Mouse (Mus musculus) embryonic facial prominence, embryonic 12.5 days (tissue): ENCODE measurements around the gene Pxk. TPM values are rescaled to one million over a fixed set of nuclear protein-coding genes. Genes with fewer than 3 reads are reported as not detected.
A peak's percentile ranks its signal among the peaks of the same experiment; 100 is the strongest.

ENCODE experiments used
- ATAC-seq: fragments of 200-750 bp; cut with Nextera tagmentation; 2 replicates; pipeline ENCODE4 v1.8.0; 2017; ENCODE audit not compliant: insufficient number of reproducible peaks, insufficient read depth, low FRiP score, low TSS enrichment
- H3K27ac ChIP-seq: fragments of 300-500 bp; sonication (generic); 2 replicates; pipeline ENCODE4 v1.5.1; 2016; ENCODE audit warnings: mild to moderate bottlenecking
- H3K27me3 ChIP-seq: fragments of 300-500 bp; sonication (generic); 2 replicates; pipeline ENCODE4 v1.6.1; 2016; ENCODE audit warnings: mild to moderate bottlenecking, moderate library complexity
- H3K36me3 ChIP-seq: fragments of 300-500 bp; sonication (generic); 2 replicates; pipeline ENCODE4 v1.6.1; 2016; ENCODE audit warnings: mild to moderate bottlenecking
- H3K4me1 ChIP-seq: fragments of 300-500 bp; sonication (generic); 2 replicates; pipeline ENCODE4 v1.6.1; 2016
- H3K4me2 ChIP-seq: fragments of 300-500 bp; sonication (generic); replicated peaks from 2 replicates; pipeline ENCODE4 v1.6.1; 2016; ENCODE audit warnings: mild to moderate bottlenecking, moderate library complexity
- H3K4me3 ChIP-seq: fragments of 300-500 bp; sonication (generic); 2 replicates; pipeline ENCODE4 v1.5.1; 2016; ENCODE audit warnings: mild to moderate bottlenecking
- H3K9ac ChIP-seq: fragments of 300-500 bp; sonication (generic); 2 replicates; pipeline ENCODE4 v1.6.1; 2016; ENCODE audit warnings: mild to moderate bottlenecking, moderate library complexity
- H3K9me3 ChIP-seq: fragments of 300-500 bp; sonication (generic); 2 replicates; pipeline ENCODE4 v1.6.1; 2016; ENCODE audit warnings: mild to moderate bottlenecking, moderate library complexity
- WGBS: fragments of 180-500 bp; shearing (Covaris S2); methylation state at CpG from one replicate; pipeline ENCODE4 v1.1.7; 2016; 5-methylcytosine and 5-hydroxymethylcytosine counted together
- polyA plus RNA-seq: library from polyadenylated mRNA; unstranded; fragments of >200 nt; fragmentation: Nextera tagmentation; extraction: Ambion mirVana; gene quantifications from 2 replicates; pipeline ENCODE4 v1.2.1, GENCODE M21; 2016

Gene Pxk
- polyA plus RNA-seq, 1 experiment from 2014 or later: 30.0 TPM

DNA sequence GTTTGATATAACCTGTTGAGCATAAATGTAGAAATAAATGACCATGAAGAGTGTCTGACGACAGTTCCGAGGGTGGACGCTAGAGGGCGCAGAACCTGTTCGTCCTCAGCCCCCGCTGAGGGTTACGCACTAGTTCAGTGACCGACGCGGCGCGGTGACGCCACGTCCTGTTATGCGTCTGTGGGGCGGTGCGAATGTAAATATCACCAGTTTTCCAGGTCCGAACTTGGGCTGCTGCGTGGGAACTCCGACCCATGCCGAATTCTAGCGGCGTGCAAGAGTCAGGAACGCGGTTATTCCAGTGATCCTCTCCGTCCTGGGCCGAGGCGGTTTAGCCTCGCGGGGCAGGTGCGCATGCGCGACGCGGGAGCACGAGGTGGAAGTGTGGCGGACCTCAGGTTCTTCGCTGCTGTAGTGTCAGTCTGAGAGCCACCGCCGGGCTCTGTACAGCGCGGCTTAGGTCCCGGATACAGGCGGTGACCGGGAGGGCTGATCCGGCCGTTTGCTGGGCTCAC, 17.8 kb upstream of the Pxk start, which contains the start of gene Rpp14:
Gene Rpp14, plus strand, starts transcription at position 203 of the 515 bp plus-strand sequence.
- Histone ChIP-seq H3K9me3 (no peaks in the 10 kb centered on the region), H3K4me3 (peak within 1 kb of the TSS; percentile 72), H3K36me3 (peaks cover 14% of the 10 kb centered on the region), H3K27me3 (no peaks in the 10 kb centered on the region), H3K9ac (peak within 1 kb of the TSS; percentile 80), H3K27ac (peak within 1 kb of the TSS; percentile 96), H3K4me1 (peaks cover 15% of the 10 kb centered on the region; the same call in 1 of the 2 replicates), H3K4me2 (peak within 1 kb of the TSS; percentile 90)
- ATAC-seq: peak; percentile 90
- under 1% methylated on average over 47 of the region's 47 CpGs for WGBS

DNA sequence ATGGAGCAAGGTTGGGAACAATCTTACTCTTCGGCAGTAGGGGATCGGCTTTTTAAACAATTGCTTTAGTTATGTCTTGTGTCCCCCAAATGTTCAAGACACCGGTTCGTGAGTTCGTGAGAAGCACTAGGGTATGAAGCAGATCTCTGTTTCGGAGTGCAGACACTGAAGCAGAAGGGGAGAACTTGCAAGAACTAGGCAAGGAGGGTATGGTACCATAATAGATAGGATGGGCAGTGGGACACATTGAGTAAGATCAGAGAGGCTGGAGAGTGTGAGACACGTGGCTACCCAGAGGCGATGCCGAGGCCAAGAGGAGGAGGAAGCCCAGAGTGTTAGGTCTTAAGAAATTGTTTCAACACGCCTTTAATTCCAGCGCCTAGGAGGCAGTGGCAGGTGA, 17.3 kb upstream of the Pxk start:
- Histone ChIP-seq H3K4me2 (peak overlapping the region; percentile 90), H3K36me3 (peaks cover 19% of the 10 kb centered on the region), H3K4me3 (peak overlapping the region; percentile 72), H3K9me3 (no peaks in the 10 kb centered on the region), H3K9ac (peak overlapping the region; percentile 80), H3K4me1 (peaks cover 15% of the 10 kb centered on the region; the same call in 1 of the 2 replicates), H3K27me3 (no peaks in the 10 kb centered on the region), H3K27ac (peak overlapping the region; percentile 96)
- WGBS: 4% methylated on average over 11 of the region's 11 CpGs
- 0 out of 2 replicates have a peak, but pooled peaks have one; percentile 22 for ATAC-seq

DNA sequence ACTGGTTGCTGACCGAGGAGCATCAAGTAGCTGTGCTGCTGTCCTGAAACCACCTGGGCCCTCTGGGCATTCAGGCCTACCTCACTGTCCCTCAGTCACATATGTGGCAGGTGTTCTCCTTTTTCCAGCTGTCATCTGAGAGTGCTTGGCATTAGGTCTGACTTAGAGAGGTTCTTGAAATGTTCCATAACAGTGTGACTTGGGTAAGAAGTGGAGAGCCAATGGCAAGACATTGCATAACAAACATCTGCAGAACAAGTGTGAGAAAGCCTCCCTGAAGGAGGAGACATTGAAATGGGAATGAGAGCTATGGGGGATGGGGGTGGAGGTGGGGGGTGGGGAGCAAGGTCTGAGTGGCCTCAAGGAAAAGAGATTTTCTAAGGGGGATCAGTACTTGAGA, 15.1 kb upstream of the Pxk start:
- Histone ChIP-seq H3K9me3 (no peaks in the 10 kb centered on the region), H3K36me3 (peaks cover 38% of the 10 kb centered on the region), H3K9ac (no peak overlapping the region), H3K27me3 (no peaks in the 10 kb centered on the region), H3K27ac (no peak overlapping the region), H3K4me3 (no peak overlapping the region), H3K4me2 (no peak overlapping the region), H3K4me1 (peaks cover 15% of the 10 kb centered on the region; the same call in 1 of the 2 replicates)
- WGBS: 95% methylated on average over 1 of the region's 1 CpGs
- no peak for ATAC-seq

DNA sequence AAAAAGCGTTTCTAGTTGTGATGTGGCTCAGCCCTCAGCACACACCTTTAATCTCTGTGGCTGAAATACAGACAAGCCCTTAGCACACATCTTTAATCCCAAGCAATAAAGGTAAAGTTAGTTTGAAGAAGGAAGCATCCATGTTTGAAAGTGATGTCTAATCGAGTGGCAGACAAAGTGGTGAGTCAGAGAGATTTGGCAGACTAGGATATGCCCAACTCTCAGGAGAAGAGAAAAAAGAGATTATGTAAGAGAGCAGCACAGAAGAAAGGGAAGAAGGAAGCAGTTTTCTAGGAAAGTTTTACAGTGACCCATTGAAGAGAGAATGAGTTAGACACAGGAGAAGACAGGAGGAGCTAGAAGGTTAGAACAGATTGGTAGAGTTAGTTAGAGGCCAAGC, 9.0 kb upstream of the Pxk start:
- Histone ChIP-seq H3K27ac (no peak overlapping the region), H3K36me3 (peaks cover 56% of the 10 kb centered on the region), H3K4me2 (no peak overlapping the region), H3K4me3 (no peak overlapping the region), H3K4me1 (no peaks in the 10 kb centered on the region), H3K9me3 (no peaks in the 10 kb centered on the region), H3K9ac (no peak overlapping the region), H3K27me3 (no peaks in the 10 kb centered on the region)
- 90% methylated on average over 2 of the region's 2 CpGs for WGBS
- ATAC-seq: no peak

DNA sequence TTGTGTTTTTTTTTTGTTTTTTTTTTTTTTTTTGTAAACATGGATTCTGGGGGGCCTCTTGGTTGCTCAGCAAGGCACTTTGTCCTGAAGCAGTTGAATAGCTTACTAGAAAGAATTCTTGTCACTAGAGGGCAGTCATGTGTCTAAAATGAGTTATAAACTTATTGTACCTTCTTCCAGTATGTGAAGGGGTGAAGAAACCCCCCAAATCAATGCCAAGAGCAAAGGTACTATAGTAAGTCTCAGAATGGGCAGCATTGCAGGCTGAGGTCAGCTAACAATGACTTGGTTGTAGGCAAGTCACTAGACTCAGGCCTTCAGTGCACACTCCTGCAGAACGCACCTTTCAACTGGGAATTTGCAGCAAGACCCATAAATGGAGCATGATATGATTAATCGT, 5.4 kb upstream of the Pxk start:
- Histone ChIP-seq H3K4me3 (no peak overlapping the region), H3K27ac (no peak overlapping the region), H3K9ac (no peak overlapping the region), H3K27me3 (no peaks in the 10 kb centered on the region), H3K9me3 (no peaks in the 10 kb centered on the region), H3K4me1 (no peaks in the 10 kb centered on the region), H3K4me2 (no peak overlapping the region), H3K36me3 (peaks cover 27% of the 10 kb centered on the region)
- 86% methylated on average over 2 of the region's 2 CpGs for WGBS
- ATAC-seq: no peak

DNA sequence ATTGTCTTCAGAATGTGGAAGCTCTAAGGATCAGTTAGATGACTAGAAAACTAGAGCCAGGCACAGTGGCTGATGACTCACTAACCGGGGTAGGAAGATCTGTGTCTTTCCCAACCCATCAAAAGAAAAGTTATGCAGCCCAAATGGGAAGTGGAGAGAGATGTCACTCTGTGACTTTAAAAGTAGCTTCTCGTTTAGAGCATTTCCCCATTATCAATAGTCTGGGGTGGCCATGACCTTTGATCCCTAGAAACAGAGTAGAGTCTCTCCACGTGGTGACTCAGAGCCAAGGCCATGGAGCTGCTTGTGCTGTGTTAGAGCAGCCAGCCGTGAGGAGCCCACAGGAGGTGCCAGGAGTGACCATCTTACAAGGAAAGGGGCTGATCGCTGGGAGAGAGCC, 4.6 kb upstream of the Pxk start:
- no peaks in the 10 kb centered on the region for H3K9me3 ChIP-seq
- H3K9ac ChIP-seq: no peak overlapping the region
- 51% methylated on average over 5 of the region's 5 CpGs for WGBS
- no peaks in the 10 kb centered on the region for H3K4me1 ChIP-seq
- H3K4me3 ChIP-seq: no peak overlapping the region
- H3K27me3 ChIP-seq: no peaks in the 10 kb centered on the region
- H3K27ac ChIP-seq: no peak overlapping the region
- no peak for ATAC-seq
- peaks cover 22% of the 10 kb centered on the region for H3K36me3 ChIP-seq
- H3K4me2 ChIP-seq: no peak overlapping the region

DNA sequence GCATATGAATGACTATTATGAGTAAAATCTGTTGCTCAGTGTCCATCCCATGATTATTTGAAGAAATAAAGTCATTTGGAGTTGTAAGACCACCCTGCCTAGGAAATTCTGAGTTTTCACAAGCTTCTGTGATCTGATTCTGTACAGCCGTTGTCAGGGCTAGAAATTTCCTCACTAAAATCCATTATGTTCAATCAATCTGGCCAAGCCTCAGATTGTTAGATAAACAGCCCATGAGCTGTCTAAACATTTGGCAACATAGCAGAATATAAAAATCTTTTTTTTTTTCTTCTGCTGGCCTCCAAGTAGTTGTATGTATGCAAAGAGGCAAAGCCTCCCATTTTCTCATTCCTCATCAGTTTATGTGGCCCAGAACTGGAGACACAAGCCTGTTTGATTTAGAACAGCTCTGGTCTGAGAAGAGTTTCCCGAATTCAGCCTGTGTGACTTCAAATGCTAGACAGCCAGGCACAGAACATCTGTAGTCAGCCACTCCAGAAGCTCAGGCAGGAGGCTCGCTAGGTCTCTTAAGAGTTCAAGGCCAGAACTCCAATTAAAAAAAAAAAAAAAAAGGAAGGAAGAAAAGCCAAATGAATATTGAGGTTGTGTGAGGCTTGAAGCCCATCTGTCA, 3.0 kb upstream of the Pxk start:
- no peak overlapping the region for H3K27ac ChIP-seq
- no peak overlapping the region for H3K4me2 ChIP-seq
- WGBS: 58% methylated on average over 3 of the region's 3 CpGs
- no peak for ATAC-seq
- no peaks in the 10 kb centered on the region for H3K27me3 ChIP-seq
- H3K4me1 ChIP-seq: peaks cover 10% of the 10 kb centered on the region; the same call in 1 of the 2 replicates
- no peak overlapping the region for H3K4me3 ChIP-seq
- no peak overlapping the region for H3K9ac ChIP-seq
- peaks cover 8% of the 10 kb centered on the region for H3K36me3 ChIP-seq
- H3K9me3 ChIP-seq: no peaks in the 10 kb centered on the region

DNA sequence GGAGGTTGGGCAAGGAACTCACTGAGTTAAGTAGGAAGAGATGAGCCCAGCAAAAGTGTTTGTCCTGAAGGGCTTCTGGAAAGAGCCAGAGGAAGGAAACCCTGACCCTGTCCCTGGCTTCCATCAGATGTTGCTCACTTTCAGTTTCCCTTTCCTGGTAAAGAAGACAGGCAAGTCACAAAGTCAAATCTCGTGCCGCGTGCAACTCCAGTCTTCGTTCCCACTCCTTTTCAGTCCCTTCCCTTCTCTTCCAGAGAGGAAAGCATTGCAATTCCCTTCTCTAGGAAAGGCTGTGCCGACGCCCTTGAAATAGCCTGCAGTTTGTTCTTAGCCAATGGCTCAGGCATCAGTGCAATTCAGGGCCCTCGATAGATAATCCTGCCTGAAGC, 2.5 kb upstream of the Pxk start:
- Histone ChIP-seq H3K4me3 (no peak overlapping the region), H3K9ac (no peak overlapping the region), H3K27me3 (no peaks in the 10 kb centered on the region), H3K36me3 (peaks cover 3% of the 10 kb centered on the region; the same call in 1 of the 2 replicates), H3K9me3 (no peaks in the 10 kb centered on the region), H3K4me2 (no peak overlapping the region), H3K27ac (no peak overlapping the region), H3K4me1 (peaks cover 10% of the 10 kb centered on the region; the same call in 1 of the 2 replicates)
- no peak for ATAC-seq
- WGBS: 72% methylated on average over 7 of the region's 7 CpGs

DNA sequence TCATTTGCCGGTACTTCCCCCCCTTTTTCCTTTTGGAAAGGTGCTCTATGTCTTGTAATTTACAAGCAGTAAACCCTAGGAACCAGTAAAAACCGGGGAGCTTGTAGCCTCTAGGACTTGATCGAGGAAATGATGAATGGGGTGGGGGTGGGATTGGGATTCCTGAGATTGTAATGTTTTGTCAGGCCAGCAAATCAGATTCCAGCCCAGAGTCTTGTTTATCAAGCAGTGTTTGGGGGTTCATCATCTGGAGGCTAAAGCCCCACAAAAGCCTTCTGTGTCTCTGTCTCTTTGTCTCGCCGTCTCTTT, 630 bp downstream of the Pxk start:
- H3K4me1 ChIP-seq: peaks cover 10% of the 10 kb centered on the region; the same call in 1 of the 2 replicates
- peak overlapping the region; percentile 90 for H3K4me3 ChIP-seq
- ATAC-seq: no peak
- 7% methylated on average over 5 of the region's 5 CpGs for WGBS
- peak overlapping the region; percentile 66 for H3K4me2 ChIP-seq
- peak overlapping the region; percentile 77 for H3K9ac ChIP-seq
- H3K36me3 ChIP-seq: no peaks in the 10 kb centered on the region
- H3K9me3 ChIP-seq: no peaks in the 10 kb centered on the region
- H3K27ac ChIP-seq: 0 out of 2 replicates have a peak overlapping the region, but pooled peaks have one; percentile 36
- H3K27me3 ChIP-seq: no peaks in the 10 kb centered on the region

DNA sequence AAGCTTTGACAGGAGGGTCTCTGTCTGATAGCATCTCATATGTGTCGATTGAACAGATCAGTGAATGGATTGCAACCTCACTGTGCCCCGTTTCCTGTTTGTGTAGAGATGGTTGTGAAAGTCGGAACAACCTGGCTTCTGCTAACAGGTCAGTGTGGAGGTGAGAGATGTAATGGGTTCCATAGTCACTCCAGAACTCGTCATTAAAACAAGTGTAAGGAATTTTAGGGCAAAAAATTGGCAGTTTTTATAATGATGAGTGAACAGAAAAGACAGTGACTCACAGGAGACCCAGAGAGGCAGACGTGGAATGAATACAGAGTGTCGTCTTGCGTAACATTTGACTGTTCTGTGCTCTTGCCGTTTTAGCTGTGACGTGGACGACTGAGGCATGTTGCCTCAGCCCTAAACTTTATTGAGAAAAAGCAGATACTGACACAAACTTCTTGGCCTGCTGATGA, 1.6 kb downstream of the Pxk start:
- Histone ChIP-seq H3K9me3 (no peaks in the 10 kb centered on the region), H3K27me3 (no peaks in the 10 kb centered on the region), H3K36me3 (no peaks in the 10 kb centered on the region), H3K4me1 (peaks cover 10% of the 10 kb centered on the region; the same call in 1 of the 2 replicates), H3K4me2 (peak overlapping the region; percentile 66), H3K27ac (no peak overlapping the region), H3K9ac (no peak overlapping the region), H3K4me3 (no peak overlapping the region)
- 62% methylated on average over 10 of the region's 10 CpGs for WGBS
- no peak for ATAC-seq

DNA sequence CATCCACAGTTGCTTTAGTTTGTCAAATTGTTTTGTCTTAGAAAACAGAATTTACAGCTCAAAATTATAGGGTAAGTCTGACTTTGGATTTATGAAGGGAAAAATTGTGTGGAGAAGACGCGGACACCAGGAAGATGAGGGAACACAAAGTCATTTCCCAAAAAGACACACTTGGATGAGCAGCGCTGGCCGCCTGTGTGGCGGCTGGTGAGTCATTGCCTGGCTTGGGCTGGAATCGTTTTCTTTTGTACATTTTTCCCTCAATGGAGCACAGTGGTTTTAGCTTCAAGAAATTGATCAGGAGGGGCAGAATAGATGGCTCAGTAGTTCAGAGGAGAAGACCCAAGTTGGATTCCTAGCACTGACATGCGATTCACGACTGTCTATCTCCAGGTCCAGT, 3.9 kb downstream of the Pxk start:
- no peaks in the 10 kb centered on the region for H3K27me3 ChIP-seq
- no peak overlapping the region for H3K27ac ChIP-seq
- 93% methylated on average over 8 of the region's 8 CpGs for WGBS
- no peak overlapping the region for H3K4me3 ChIP-seq
- ATAC-seq: no peak
- no peak overlapping the region for H3K9ac ChIP-seq
- H3K4me2 ChIP-seq: no peak overlapping the region
- no peaks in the 10 kb centered on the region for H3K9me3 ChIP-seq
- no peaks in the 10 kb centered on the region for H3K36me3 ChIP-seq
- H3K4me1 ChIP-seq: peaks cover 10% of the 10 kb centered on the region; the same call in 1 of the 2 replicates

DNA sequence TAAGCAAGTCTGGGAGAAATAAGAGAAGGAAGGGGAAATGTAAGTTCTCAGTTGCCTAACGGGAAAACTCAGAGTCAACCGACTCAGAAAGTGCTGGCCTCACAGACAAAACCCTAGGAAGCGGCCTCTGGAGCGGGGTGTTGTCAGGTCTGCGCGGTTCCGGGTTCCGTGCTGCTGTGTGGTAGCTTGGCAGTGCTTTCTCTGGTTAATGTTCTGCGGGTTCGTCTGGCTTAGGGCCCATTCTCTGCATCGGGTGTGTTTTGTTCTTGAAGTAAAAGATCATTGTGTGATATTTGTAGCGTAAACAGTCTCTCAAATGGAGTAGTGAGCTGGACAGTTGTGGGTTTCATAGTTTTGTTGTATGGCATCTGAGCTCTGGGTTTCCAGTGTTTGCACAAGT, 4.7 kb downstream of the Pxk start:
- Histone ChIP-seq H3K27ac (no peak overlapping the region), H3K36me3 (no peaks in the 10 kb centered on the region), H3K4me1 (peaks cover 10% of the 10 kb centered on the region; the same call in 1 of the 2 replicates), H3K4me2 (no peak overlapping the region), H3K9me3 (no peaks in the 10 kb centered on the region), H3K27me3 (no peaks in the 10 kb centered on the region), H3K4me3 (no peak overlapping the region), H3K9ac (no peak overlapping the region)
- WGBS: 88% methylated on average over 12 of the region's 12 CpGs
- no peak for ATAC-seq
